Mouse (Mus musculus) embryo, embryonic 9.5 days (tissue): ENCODE data around the gene Gpr45.
"Not testable (repeated sequence)": the region's sequence is repeated elsewhere in the genome, so short reads cannot be mapped to it uniquely, and the experiment has no call there.

ENCODE experiments used
- DNase-seq: peaks from one replicate; pipeline ENCODE4 v3.0.0-alpha.2; 2017; ENCODE audit errors: extremely low spot score

Gene Gpr45

GRCm38 (mm10) chr1:42952734-42953481 lies at the start of gene Gpr45:
TSS of gene Gpr45 (plus strand) at chr1:42952872.
- peak; percentile 76 for DNase-seq

GRCm38 (mm10) chr1:42905148-42905547 lies 47.5 kb upstream of the Gpr45 start:
- DNase-seq, result no peak

- no peak for DNase-seq
These were observed 46.0 kb upstream of the Gpr45 start for GRCm38 (mm10) chr1:42906696-42907095.

- DNase-seq, result no peak
These were observed 45.5 kb upstream of the Gpr45 start for GRCm38 (mm10) chr1:42907153-42907552.

- peak; percentile 38 for DNase-seq
These were observed 37.6 kb upstream of the Gpr45 start for GRCm38 (mm10) chr1:42915062-42915461.

- DNase-seq, result no peak
These were observed 36.0 kb upstream of the Gpr45 start for GRCm38 (mm10) chr1:42916719-42917118.

GRCm38 (mm10) chr1:42917908-42918307 lies 34.8 kb upstream of the Gpr45 start:
- DNase-seq, result peak; percentile 51

- no peak for DNase-seq
These were observed 28.7 kb upstream of the Gpr45 start for GRCm38 (mm10) chr1:42923924-42924323.

- no peak for DNase-seq
These were observed 19.1 kb upstream of the Gpr45 start for GRCm38 (mm10) chr1:42933613-42934012.

- no peak for DNase-seq
These were observed 4.2 kb upstream of the Gpr45 start for GRCm38 (mm10) chr1:42948486-42948885.

GRCm38 (mm10) chr1:42953482-42953822 lies 780 bp downstream of the Gpr45 start:
- no peak for DNase-seq

GRCm38 (mm10) chr1:42956828-42957227 lies 4.2 kb downstream of the Gpr45 start:
- DNase-seq, result no peak

- DNase-seq, result no peak
These were observed 30.6 kb downstream of the Gpr45 start for GRCm38 (mm10) chr1:42983082-42983771.

GRCm38 (mm10) chr1:42984119-42984518 lies 31.4 kb downstream of the Gpr45 start:
- no peak for DNase-seq

- no peak for DNase-seq
These were observed 36.3 kb downstream of the Gpr45 start for GRCm38 (mm10) chr1:42988996-42989395.

GRCm38 (mm10) chr1:43006051-43006514 lies 53.4 kb downstream of the Gpr45 start:
- DNase-seq, result peak; percentile 27

- no peak for DNase-seq
These were observed 53.9 kb downstream of the Gpr45 start for GRCm38 (mm10) chr1:43006524-43006923.

- no peak for DNase-seq
These were observed 57.8 kb downstream of the Gpr45 start for GRCm38 (mm10) chr1:43010461-43010860.

- DNase-seq, result not testable (repeated sequence)
These were observed 62.5 kb downstream of the Gpr45 start for GRCm38 (mm10) chr1:43015153-43015685.

GRCm38 (mm10) chr1:43036014-43036413 lies 83.3 kb downstream of the Gpr45 start:
- no peak for DNase-seq

GRCm38 (mm10) chr1:43042271-43042670 lies 89.6 kb downstream of the Gpr45 start:
- no peak for DNase-seq

GRCm38 (mm10) chr1:43045204-43045982 lies 92.7 kb downstream of the Gpr45 start:
- DNase-seq, result no peak
